Mouse (Mus musculus): ENCODE measurements around the gene Tapbp.

Tapbp gene

GRCm38 (mm10) chr17:33959948-33960347 lies 44.2 kb downstream of the Tapbp start:
- CTCF ChIA-PET: no interaction called here

- CTCF ChIA-PET: no interaction called here
Measured at GRCm38 (mm10) chr17:33962876-33963275, 47.2 kb downstream of the Tapbp start.

DNA sequence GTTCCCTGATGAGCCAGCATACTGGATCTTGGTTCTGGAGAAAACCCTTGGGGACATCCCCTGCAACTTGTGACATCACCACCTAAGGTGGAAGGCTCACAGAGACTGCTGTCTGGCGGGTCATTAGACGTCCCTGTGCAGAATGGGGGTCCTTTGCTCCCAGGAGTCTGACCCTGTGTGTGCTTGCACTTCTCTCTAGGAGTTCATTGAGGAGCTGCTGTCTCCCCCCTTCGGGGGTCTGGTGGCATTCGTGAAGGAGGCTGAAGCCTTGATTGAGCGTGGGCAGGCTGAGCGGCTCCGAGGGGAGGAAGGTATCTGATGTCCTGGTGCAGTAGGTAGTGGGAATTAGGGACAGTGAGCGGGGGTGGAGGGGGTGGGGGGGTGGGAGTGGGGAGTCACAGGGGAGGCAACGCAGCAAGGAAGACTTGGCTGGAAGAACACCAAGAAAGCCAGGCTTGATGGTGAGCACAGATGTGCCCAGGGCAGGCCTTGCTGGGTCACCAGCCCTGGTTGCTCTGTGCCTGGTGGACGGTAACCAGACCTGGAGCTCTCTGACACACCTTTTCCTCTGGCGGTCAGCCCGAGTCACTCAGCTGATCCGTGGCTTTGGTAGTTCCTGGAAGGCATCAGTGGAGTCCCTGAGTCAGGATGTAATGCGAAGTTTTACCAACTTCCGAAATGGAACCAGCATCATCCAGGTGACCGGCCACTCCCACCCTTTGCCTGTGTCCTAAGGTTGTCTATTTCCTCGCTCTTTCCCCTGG lies 49.6 kb downstream of the Tapbp start:
- CTCF ChIA-PET: no interaction called here

- CTCF ChIA-PET: no interaction called here
Measured at GRCm38 (mm10) chr17:33965846-33966550, 50.3 kb downstream of the Tapbp start.

GRCm38 (mm10) chr17:33968489-33968888 lies 52.8 kb downstream of the Tapbp start:
- CTCF ChIA-PET: interaction anchor here (1.3 kb wide), 1 partner anchor 9 kb away, joined by 6 read pairs; no protein-coding TSS in a partner anchor

DNA sequence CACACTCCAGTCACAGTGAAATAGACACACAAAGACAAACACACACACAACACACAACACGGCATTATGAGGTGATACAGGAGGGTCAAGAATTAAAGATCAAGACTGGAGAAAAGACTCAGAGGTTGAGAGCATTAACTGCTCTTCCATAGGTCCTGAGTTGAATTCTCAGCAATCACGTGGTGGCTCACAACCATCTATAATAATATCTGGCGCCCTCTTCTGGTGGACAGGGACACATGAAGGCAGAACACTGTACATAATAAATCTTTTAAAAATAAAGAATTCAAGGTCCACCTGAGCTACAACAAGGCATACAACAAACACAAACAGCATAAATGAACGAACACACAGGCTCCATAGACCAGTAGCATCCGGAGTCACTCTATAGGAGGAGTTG lies 53.2 kb downstream of the Tapbp start:
- CTCF ChIA-PET: interaction anchor here (1.3 kb wide), 1 partner anchor 9 kb away, joined by 6 read pairs; no protein-coding TSS in a partner anchor

GRCm38 (mm10) chr17:33969394-33969793 lies 53.7 kb downstream of the Tapbp start:
- CTCF ChIA-PET: no interaction called here

- CTCF ChIA-PET: no interaction called here
Measured at GRCm38 (mm10) chr17:33972691-33973090, 57.0 kb downstream of the Tapbp start.

- CTCF ChIA-PET: no interaction called here
Measured at GRCm38 (mm10) chr17:33973572-33973971, 57.9 kb downstream of the Tapbp start.

DNA sequence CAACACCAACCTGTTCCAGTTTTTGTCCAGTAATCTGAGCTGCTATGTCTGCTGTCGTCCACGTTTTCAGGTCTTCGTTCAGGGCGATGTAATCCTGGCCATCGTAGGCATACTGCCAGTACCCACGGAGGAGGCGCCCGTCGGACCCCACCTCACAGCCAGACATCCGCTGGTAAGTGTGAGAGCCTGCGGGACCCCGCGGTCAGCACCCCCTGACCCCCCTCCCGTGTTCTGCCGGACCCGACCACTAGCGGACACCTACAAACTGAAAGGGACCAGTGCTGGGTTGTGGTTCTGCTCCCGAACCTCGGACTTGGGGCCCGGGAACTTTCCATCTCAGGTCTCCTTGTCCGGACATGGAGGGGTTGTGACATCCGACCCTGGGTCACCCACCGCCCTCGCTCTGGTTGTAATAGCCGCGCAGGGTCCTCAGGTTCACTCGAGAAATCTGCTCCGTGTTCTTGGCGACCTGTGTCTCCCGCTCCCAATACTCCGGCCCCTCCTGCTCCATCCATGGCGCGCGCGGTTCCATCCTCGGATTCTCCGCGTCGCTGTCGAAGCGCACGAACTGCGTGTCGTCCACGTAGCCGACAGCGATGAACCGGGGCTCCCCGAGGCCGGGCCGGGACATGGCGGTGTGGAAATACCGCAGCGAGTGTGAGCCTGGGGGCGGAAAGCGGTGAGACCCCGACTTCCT lies 62.3 kb downstream of the Tapbp start:
- CTCF ChIA-PET: interaction anchor here (1.1 kb wide), 1 partner anchor 10 kb away, joined by 6 read pairs; no protein-coding TSS in a partner anchor

DNA sequence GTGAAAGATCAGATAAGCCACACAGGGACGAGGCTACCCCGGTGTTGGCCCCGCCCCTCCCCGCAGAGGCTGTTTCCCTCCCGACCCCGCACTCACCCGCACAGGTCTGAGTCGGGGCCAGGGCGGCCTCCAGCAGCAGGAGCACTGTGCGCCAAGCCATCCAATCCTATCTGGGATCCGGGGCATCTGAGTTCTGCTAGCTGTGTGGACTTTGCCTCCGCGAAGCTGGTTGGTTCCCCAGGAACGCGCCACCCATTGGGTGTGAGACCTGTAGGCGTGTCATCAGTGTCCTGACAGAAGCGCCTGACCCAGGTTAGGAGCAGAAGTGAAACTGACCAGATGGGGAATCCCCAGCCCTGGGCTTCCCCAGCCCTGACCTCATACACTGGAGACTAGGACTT lies 62.9 kb downstream of the Tapbp start:
- CTCF ChIA-PET: no interaction called here

Measured in spleen, embryonic (tissue).